In the genomic region with DNA sequence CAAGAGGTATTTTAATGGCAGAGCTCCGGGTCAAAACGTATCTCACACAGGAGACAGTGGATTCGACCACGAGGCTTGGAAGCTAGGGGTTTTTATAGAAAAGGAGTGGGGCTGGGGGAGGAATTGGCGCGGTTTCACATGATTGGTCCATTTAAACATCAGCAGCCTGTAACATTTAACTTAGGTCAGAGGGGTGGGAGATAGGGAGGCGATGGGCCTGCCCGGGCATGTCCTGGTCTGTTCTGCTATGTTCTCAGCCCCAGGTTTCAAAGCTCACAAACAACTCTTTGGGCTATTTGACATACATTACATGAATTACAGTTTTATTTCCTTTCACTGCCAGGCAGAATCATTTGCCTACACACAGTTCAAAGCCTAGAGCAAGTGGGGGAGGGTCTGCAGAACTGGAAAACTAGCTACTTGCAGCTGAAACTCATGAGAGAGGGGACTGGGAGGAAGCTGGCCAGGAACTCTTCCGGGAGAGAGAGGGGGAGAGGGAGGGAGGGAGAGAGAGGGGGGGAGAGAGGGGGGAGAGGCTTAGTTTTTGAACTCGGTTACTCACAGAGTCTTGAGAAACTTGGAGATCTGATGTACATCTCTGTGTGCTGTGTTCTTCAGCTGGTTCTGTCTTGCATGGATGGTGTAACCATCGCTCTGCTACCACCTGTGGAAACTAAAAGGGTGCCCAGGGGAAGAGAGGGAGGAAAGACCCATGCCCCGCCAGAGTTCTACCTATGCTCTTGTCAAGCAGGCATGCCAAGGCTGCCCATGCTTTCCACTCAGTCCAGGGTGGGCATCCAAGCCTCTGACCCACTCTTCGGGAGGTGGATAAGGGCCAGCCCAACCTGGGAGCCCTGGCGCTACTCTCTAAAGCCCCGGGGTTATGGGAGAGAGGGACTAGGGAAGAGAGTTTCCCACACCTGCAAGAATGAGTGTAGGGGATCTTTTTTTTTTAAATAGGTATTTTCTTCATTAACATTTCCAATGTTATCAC, we compare ENCODE assay signal across 16 mouse cellular contexts. TPM values are rescaled to one million over a fixed set of nuclear protein-coding genes. Genes with fewer than 3 reads are reported as not detected.
A peak's percentile ranks its signal among the peaks of the same experiment; 100 is the strongest.
DNase-seq lines count a peak whose midpoint lies in the region; ATAC-seq and TF ChIP-seq lines count a peak whose summit lies in the region.
"Not testable (repeated sequence)": the region's sequence is repeated elsewhere in the genome, so short reads cannot be mapped to it uniquely, and the experiment has no call there.
"Had no signal": no experiment of that assay in that cellular context is flagged by ENCODE, and none has a peak within 500 bp of the region (broad histone marks: within the 10 kb centered on the region; RNA-seq: fewer than 3 reads in every experiment).

No protein-coding gene starts in this region.

- H3K9ac ChIP-seq in forebrain, embryonic 12.5 days; heart, embryonic 13.5 days; hindbrain, postnatal 0 days (replicated peaks; ENCODE audit: low read length); limb, embryonic 15.5 days; midbrain, embryonic 14.5 days (replicated peaks; ENCODE audit: low read length): not testable (repeated sequence)

- not testable (repeated sequence) for TF ChIP-seq CTCF in hindbrain, postnatal 0 days (IDR thresholded peaks at IDR 0.05; ENCODE audit: low read depth)

- not testable (repeated sequence) for H3K27me3 ChIP-seq in embryonic facial prominence, embryonic 10.5 days (replicated peaks; ENCODE audit: low read depth, poor library complexity, severe bottlenecking); forebrain, embryonic 12.5 days; heart, embryonic 13.5 days (replicated peaks); hindbrain, postnatal 0 days (ENCODE audit: insufficient read depth, low read length); limb, embryonic 15.5 days; midbrain, embryonic 14.5 days (ENCODE audit: control insufficient read depth, insufficient read depth, low read length)

- not testable (repeated sequence) for H3K9me3 ChIP-seq in embryonic facial prominence, embryonic 10.5 days; forebrain, embryonic 12.5 days; heart, embryonic 13.5 days; hindbrain, postnatal 0 days (ENCODE audit: low read length); limb, embryonic 15.5 days; midbrain, embryonic 14.5 days (ENCODE audit: control insufficient read depth, low read length)

- peaks cover 14% of the 10 kb centered on the region for H3K4me1 ChIP-seq in embryonic facial prominence, embryonic 10.5 days
- H3K4me1 ChIP-seq in forebrain, embryonic 12.5 days; heart, embryonic 13.5 days; hindbrain, postnatal 0 days (ENCODE audit: insufficient read depth, low read length); limb, embryonic 15.5 days; midbrain, embryonic 14.5 days (ENCODE audit: control insufficient read depth, insufficient read depth, low read length): not testable (repeated sequence)

- H3K36me3 ChIP-seq in embryonic facial prominence, embryonic 10.5 days (replicated peaks); forebrain, embryonic 12.5 days (replicated peaks); heart, embryonic 13.5 days; hindbrain, postnatal 0 days (ENCODE audit: insufficient read depth, low read length); limb, embryonic 15.5 days; midbrain, embryonic 14.5 days (ENCODE audit: control insufficient read depth, insufficient read depth, low read length): not testable (repeated sequence)

- WGBS in embryonic facial prominence, embryonic 10.5 days = 60% methylated on average over 11 of the region's 15 CpGs
- WGBS in forebrain, embryonic 12.5 days = 47% methylated on average over 11 of the region's 15 CpGs
- WGBS in heart, embryonic 13.5 days = 54% methylated on average over 11 of the region's 15 CpGs
- 56% methylated on average over 10 of the region's 15 CpGs for WGBS in hindbrain, postnatal 0 days
- WGBS in limb, embryonic 15.5 days = 50% methylated on average over 11 of the region's 15 CpGs
- 53% methylated on average over 11 of the region's 15 CpGs for WGBS in midbrain, embryonic 14.5 days

- H3K4me3 ChIP-seq in embryonic facial prominence, embryonic 10.5 days = peak overlapping the region; percentile 48; the same call in 1 of the 2 replicates
- H3K4me3 ChIP-seq in forebrain, embryonic 12.5 days (replicated peaks); hindbrain, postnatal 0 days (ENCODE audit: low read length): not testable (repeated sequence)
- H3K4me3 ChIP-seq in heart, embryonic 13.5 days = peak overlapping the region; percentile 37; the same call in 1 of the 2 replicates
- 0 out of 2 replicates have a peak overlapping the region, but pooled peaks have one; percentile 22 for H3K4me3 ChIP-seq in limb, embryonic 15.5 days
- peak overlapping the region; percentile 25; the same call in 1 of the 2 replicates for H3K4me3 ChIP-seq in midbrain, embryonic 14.5 days (replicated peaks; ENCODE audit: low read depth, low read length)

- ATAC-seq in forebrain, embryonic 12.5 days (ENCODE audit: low FRiP score) = peak; percentile 56; the same call in 1 of the 2 replicates
- not testable (repeated sequence) for ATAC-seq in heart, embryonic 13.5 days (ENCODE audit: extremely low read depth, insufficient number of reproducible peaks, low FRiP score, low TSS enrichment)
- ATAC-seq in hindbrain, postnatal 0 days = peak; percentile 61; the same call in 1 of the 2 replicates
- ATAC-seq in limb, embryonic 15.5 days (ENCODE audit: insufficient number of reproducible peaks, low FRiP score, low TSS enrichment, low read depth) = peak; percentile 40; the same call in 1 of the 2 replicates
- ATAC-seq in midbrain, embryonic 14.5 days (ENCODE audit: low FRiP score, low TSS enrichment) = peak; percentile 35

- H3K27ac ChIP-seq in embryonic facial prominence, embryonic 10.5 days (replicated peaks) = peak overlapping the region; percentile 93
- H3K27ac ChIP-seq in forebrain, embryonic 12.5 days = peak overlapping the region; percentile 82; the same call in 1 of the 2 replicates
- not testable (repeated sequence) for H3K27ac ChIP-seq in heart, embryonic 13.5 days (replicated peaks)
- peak overlapping the region; percentile 46; the same call in 1 of the 2 replicates for H3K27ac ChIP-seq in hindbrain, postnatal 0 days
- H3K27ac ChIP-seq in limb, embryonic 15.5 days = peak overlapping the region; percentile 38; the same call in 1 of the 2 replicates
- H3K27ac ChIP-seq in midbrain, embryonic 14.5 days (replicated peaks; ENCODE audit: low read depth, low read length) = peak overlapping the region; percentile 81; the same call in 1 of the 2 replicates

- peak overlapping the region; percentile 48; the same call in 1 of the 2 replicates for H3K4me2 ChIP-seq in forebrain, embryonic 12.5 days
- H3K4me2 ChIP-seq in heart, embryonic 13.5 days = peak overlapping the region; percentile 67
- H3K4me2 ChIP-seq in hindbrain, postnatal 0 days (ENCODE audit: low read depth, low read length) = peak overlapping the region; percentile 58
- H3K4me2 ChIP-seq in limb, embryonic 15.5 days = peak overlapping the region; percentile 37; the same call in 1 of the 2 replicates
- peak overlapping the region; percentile 61 for H3K4me2 ChIP-seq in midbrain, embryonic 14.5 days (ENCODE audit: low read length)

- peak; percentile 77 for DNase-seq in Muller cell, postnatal 12 days (ENCODE audit: inconsistent ontology term)
- peak; percentile 46 for DNase-seq in embryonic facial prominence, embryonic 10.5 days (ENCODE audit: low spot score)
- DNase-seq in hindbrain, postnatal 0 days (ENCODE audit: low spot score) = peak; percentile 8
- peak; percentile 22 for DNase-seq in midbrain, embryonic 14.5 days
- DNase-seq in retina, postnatal 1 day = peak; percentile 28

RNA-seq across cellular contexts. Expression of gene Olfr875, which starts 12.0 kb away (rescaled TPM):
- polyA plus RNA-seq in embryonic facial prominence, embryonic 10.5 days (2016; fragmentation: Nextera tagmentation; extraction: Ambion mirVana) = not detected in 2 replicates
- polyA plus RNA-seq in forebrain, embryonic 12.5 days (2016; fragmentation: Nextera tagmentation; extraction: Ambion mirVana) = not detected in 2 replicates
- polyA plus RNA-seq in heart, embryonic 13.5 days (2015; fragmentation: Nextera tagmentation; extraction: Ambion mirVana) = not detected in 2 replicates
- not detected in 2 replicates for total RNA-seq in hindbrain, postnatal 0 days (2014; rRNA removed)
- polyA plus RNA-seq in hindbrain, postnatal 0 days (2015; fragmentation: Nextera tagmentation; extraction: Ambion mirVana) = not detected in 2 replicates
- polyA plus RNA-seq in limb, embryonic 15.5 days (2015; fragmentation: Nextera tagmentation; extraction: Ambion mirVana) = not detected in 2 replicates
- polyA plus RNA-seq in midbrain, embryonic 14.5 days (2014; fragmentation: Nextera tagmentation; extraction: Ambion mirVana) = not detected in 2 replicates
- total RNA-seq: adrenal gland, adult 8-10 months; gastrocnemius, postnatal 25 days; heart, postnatal 14 days; left cerebral cortex, adult 18-20 months had no signal
- polyA plus RNA-seq: C2C12; intestine, postnatal 0 days; liver, embryonic 12.5 days; Patski had no signal

RNA-seq across cellular contexts. Expression of gene Olfr876, which starts 19.1 kb away (rescaled TPM):
- polyA plus RNA-seq in embryonic facial prominence, embryonic 10.5 days (2016; fragmentation: Nextera tagmentation; extraction: Ambion mirVana) = not detected in 2 replicates
- polyA plus RNA-seq in forebrain, embryonic 12.5 days (2016; fragmentation: Nextera tagmentation; extraction: Ambion mirVana) = not detected in 2 replicates
- polyA plus RNA-seq in heart, embryonic 13.5 days (2015; fragmentation: Nextera tagmentation; extraction: Ambion mirVana) = not detected in 2 replicates
- total RNA-seq in hindbrain, postnatal 0 days (2014; rRNA removed) = not detected in 2 replicates
- polyA plus RNA-seq in hindbrain, postnatal 0 days (2015; fragmentation: Nextera tagmentation; extraction: Ambion mirVana) = not detected in 2 replicates
- not detected in 2 replicates for polyA plus RNA-seq in limb, embryonic 15.5 days (2015; fragmentation: Nextera tagmentation; extraction: Ambion mirVana)
- polyA plus RNA-seq in midbrain, embryonic 14.5 days (2014; fragmentation: Nextera tagmentation; extraction: Ambion mirVana) = not detected in 2 replicates
- total RNA-seq: adrenal gland, adult 8-10 months; gastrocnemius, postnatal 25 days; heart, postnatal 14 days; left cerebral cortex, adult 18-20 months had no signal
- polyA plus RNA-seq: C2C12; intestine, postnatal 0 days; liver, embryonic 12.5 days; Patski had no signal

RNA-seq across cellular contexts. Expression of gene Olfr874, which starts 38.8 kb away (rescaled TPM):
- polyA plus RNA-seq in embryonic facial prominence, embryonic 10.5 days (2016; fragmentation: Nextera tagmentation; extraction: Ambion mirVana) = not detected in 2 replicates
- not detected in 2 replicates for polyA plus RNA-seq in forebrain, embryonic 12.5 days (2016; fragmentation: Nextera tagmentation; extraction: Ambion mirVana)
- polyA plus RNA-seq in heart, embryonic 13.5 days (2015; fragmentation: Nextera tagmentation; extraction: Ambion mirVana) = not detected in 2 replicates
- total RNA-seq in hindbrain, postnatal 0 days (2014; rRNA removed) = 0.58 TPM in 1 of 2 replicates, not detected in the other
- not detected in 2 replicates for polyA plus RNA-seq in hindbrain, postnatal 0 days (2015; fragmentation: Nextera tagmentation; extraction: Ambion mirVana)
- polyA plus RNA-seq in limb, embryonic 15.5 days (2015; fragmentation: Nextera tagmentation; extraction: Ambion mirVana) = not detected in 2 replicates
- polyA plus RNA-seq in midbrain, embryonic 14.5 days (2014; fragmentation: Nextera tagmentation; extraction: Ambion mirVana) = not detected in 2 replicates
- total RNA-seq: adrenal gland, adult 8-10 months; gastrocnemius, postnatal 25 days; heart, postnatal 14 days; left cerebral cortex, adult 18-20 months had no signal
- polyA plus RNA-seq: C2C12; intestine, postnatal 0 days; liver, embryonic 12.5 days; Patski had no signal

Comparison
In these comparisons a context has a peak if more than half of its experiments do, and no peak if none do; other contexts are left out.
1. DNase-seq: peak in every context shown above with its lines; median percentile 77 in Muller cell, postnatal 12 days; 46 in embryonic facial prominence, embryonic 10.5 days; 28 in retina, postnatal 1 day; 22 in midbrain, embryonic 14.5 days; 8 in hindbrain, postnatal 0 days.